Mouse (Mus musculus): ENCODE results near the gene Tnfsf14. TPM values are rescaled to one million over a fixed set of nuclear protein-coding genes. Genes with fewer than 3 reads are reported as not detected.

The Tnfsf14 gene
- total and polyA plus RNA-seq, 2 experiments from 2014 or later: not detected

DNA sequence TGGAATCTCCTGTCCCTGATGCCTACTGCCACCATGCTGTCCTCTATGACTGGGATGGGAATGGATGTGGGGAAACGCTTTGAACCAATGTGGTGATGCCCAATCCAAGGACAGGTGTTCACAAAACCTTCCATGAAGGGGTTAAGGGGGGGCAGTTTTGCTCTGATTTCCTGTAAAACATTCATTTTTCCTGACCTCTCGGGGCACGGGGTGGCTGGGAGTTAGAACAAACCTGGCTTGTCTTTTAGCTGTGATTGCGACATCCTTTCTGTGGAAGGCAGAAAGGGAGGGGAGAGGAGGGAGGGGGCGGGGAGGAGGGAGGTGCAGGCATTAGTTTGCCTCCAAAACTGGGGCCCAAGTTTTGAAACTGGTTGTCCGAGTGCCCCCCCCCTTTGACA lies 36.8 kb upstream of the Tnfsf14 start:
- TF ChIP-seq CTCF (IDR thresholded peaks at IDR 0.05; ENCODE audit: low read depth): no peak
- Histone ChIP-seq H3K9me3 (ENCODE audit: low read length) (no peaks in the 10 kb centered on the region), H3K27me3 (ENCODE audit: insufficient read depth, low read length) (no peaks in the 10 kb centered on the region), H3K27ac (no peak overlapping the region), H3K4me1 (ENCODE audit: insufficient read depth, low read length) (no peaks in the 10 kb centered on the region), H3K9ac (replicated peaks; ENCODE audit: low read length) (no peak overlapping the region), H3K36me3 (ENCODE audit: insufficient read depth, low read length) (no peaks in the 10 kb centered on the region), H3K4me3 (ENCODE audit: low read length) (no peak overlapping the region), H3K4me2 (ENCODE audit: low read depth, low read length) (no peak overlapping the region)
- DNase-seq (ENCODE audit: low spot score) (no peak), ATAC-seq (no peak)
- WGBS: 70% methylated on average over 6 of the region's 6 CpGs

DNA sequence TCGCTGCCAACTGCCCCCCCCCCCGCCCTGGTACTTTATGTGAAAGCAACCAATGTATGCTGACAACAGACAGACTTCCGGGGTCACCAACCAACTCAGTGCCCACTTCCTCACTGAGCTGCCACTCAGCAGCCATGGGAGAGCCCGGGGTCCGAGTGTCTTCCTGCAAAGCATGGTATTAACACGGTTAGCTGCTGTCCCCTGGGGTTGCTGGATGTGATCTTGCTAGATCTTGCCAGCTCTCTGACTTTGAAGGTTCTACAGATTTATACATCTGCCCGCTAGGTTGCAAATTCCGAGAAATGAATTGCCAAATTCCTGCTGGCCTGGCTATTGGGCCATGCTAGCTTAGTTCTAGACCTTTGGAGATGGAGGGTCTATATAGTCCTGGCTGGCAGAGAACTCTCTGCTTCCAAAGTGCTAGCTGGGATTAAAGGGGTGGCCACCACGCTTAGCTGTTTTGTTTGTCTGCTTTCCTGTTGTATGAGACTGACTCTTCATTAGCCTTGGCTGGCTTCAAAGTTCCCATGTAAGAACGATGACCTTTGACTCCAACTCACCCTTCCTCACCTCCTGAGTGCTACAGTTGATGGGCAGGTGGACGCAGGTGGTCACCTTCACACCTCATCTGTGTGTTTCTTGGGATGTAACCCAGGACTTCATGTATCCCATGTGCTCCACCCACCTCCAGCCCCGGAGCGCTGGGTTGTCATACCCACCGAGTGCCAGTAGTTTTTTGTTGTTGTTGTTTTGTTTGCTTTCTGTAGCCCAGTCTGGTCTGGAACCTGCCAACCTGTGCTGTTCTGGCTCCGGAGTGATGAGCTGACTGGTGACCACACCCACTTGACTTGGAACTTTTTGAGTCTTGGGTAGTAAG lies 36.1 kb upstream of the Tnfsf14 start:
- ATAC-seq (no peak), DNase-seq (ENCODE audit: low spot score) (no peak)
- Histone ChIP-seq H3K27ac (no peak overlapping the region), H3K4me2 (ENCODE audit: low read depth, low read length) (no peak overlapping the region), H3K4me1 (ENCODE audit: insufficient read depth, low read length) (no peaks in the 10 kb centered on the region), H3K9ac (replicated peaks; ENCODE audit: low read length) (no peak overlapping the region), H3K36me3 (ENCODE audit: insufficient read depth, low read length) (no peaks in the 10 kb centered on the region), H3K9me3 (ENCODE audit: low read length) (no peaks in the 10 kb centered on the region), H3K27me3 (ENCODE audit: insufficient read depth, low read length) (no peaks in the 10 kb centered on the region), H3K4me3 (ENCODE audit: low read length) (no peak overlapping the region)
- WGBS: 65% methylated on average over 15 of the region's 15 CpGs
- TF ChIP-seq CTCF (IDR thresholded peaks at IDR 0.05; ENCODE audit: low read depth): no peak

GRCm38 (mm10) chr17:57228873-57229272 lies 34.9 kb upstream of the Tnfsf14 start:
- 82% methylated on average over 3 of the region's 3 CpGs for WGBS
- H3K4me1 ChIP-seq (ENCODE audit: insufficient read depth, low read length): no peaks in the 10 kb centered on the region
- H3K27me3 ChIP-seq (ENCODE audit: insufficient read depth, low read length): no peaks in the 10 kb centered on the region
- ATAC-seq: no peak
- H3K9ac ChIP-seq (replicated peaks; ENCODE audit: low read length): no peak overlapping the region
- no peak for TF ChIP-seq CTCF (IDR thresholded peaks at IDR 0.05; ENCODE audit: low read depth)
- DNase-seq (ENCODE audit: low spot score): no peak
- no peaks in the 10 kb centered on the region for H3K36me3 ChIP-seq (ENCODE audit: insufficient read depth, low read length)
- H3K9me3 ChIP-seq (ENCODE audit: low read length): no peaks in the 10 kb centered on the region
- H3K4me3 ChIP-seq (ENCODE audit: low read length): no peak overlapping the region
- no peak overlapping the region for H3K4me2 ChIP-seq (ENCODE audit: low read depth, low read length)
- no peak overlapping the region for H3K27ac ChIP-seq

DNA sequence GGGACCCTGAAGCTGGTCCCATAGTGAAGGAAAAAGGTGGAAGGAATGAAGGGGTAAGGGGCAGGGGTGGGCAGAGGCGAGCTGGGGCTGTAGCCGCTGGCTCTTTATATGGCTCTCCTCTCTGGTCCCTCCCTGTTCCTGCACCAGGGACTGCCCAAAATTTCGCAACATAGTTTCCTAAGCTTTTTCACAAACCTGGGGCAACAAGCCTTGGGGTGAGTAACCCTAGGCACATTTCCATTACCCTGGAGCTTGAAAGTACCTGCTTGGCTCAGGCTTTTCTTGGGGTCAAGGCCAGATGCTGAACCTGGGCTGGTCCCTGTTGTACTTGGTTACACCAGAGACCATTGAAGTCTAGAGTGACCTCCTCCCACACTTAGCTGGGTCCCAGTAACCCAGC lies 34.0 kb upstream of the Tnfsf14 start, which contains the start of gene C3:
Gene C3 (minus strand): TSS at position 123 of the 400 bp plus-strand sequence.
- Histone ChIP-seq H3K27ac (no peak within 1 kb of the TSS), H3K4me1 (ENCODE audit: insufficient read depth, low read length) (no peaks in the 10 kb centered on the region), H3K9me3 (ENCODE audit: low read length) (no peaks in the 10 kb centered on the region), H3K27me3 (ENCODE audit: insufficient read depth, low read length) (no peaks in the 10 kb centered on the region), H3K36me3 (ENCODE audit: insufficient read depth, low read length) (no peaks in the 10 kb centered on the region), H3K4me3 (ENCODE audit: low read length) (no peak within 1 kb of the TSS), H3K9ac (replicated peaks; ENCODE audit: low read length) (no peak within 1 kb of the TSS), H3K4me2 (ENCODE audit: low read depth, low read length) (no peak within 1 kb of the TSS)
- DNase-seq (ENCODE audit: low spot score) (no peak), ATAC-seq (no peak)
- TF ChIP-seq CTCF (IDR thresholded peaks at IDR 0.05; ENCODE audit: low read depth): no peak
- WGBS: 88% methylated on average over 3 of the region's 3 CpGs

GRCm38 (mm10) chr17:57227468-57227867 lies 33.5 kb upstream of the Tnfsf14 start:
- ATAC-seq: no peak
- no peak for TF ChIP-seq CTCF (IDR thresholded peaks at IDR 0.05; ENCODE audit: low read depth)
- Histone ChIP-seq H3K9me3 (ENCODE audit: low read length) (no peaks in the 10 kb centered on the region), H3K4me1 (ENCODE audit: insufficient read depth, low read length) (no peaks in the 10 kb centered on the region), H3K4me2 (ENCODE audit: low read depth, low read length) (no peak overlapping the region), H3K27me3 (ENCODE audit: insufficient read depth, low read length) (no peaks in the 10 kb centered on the region), H3K4me3 (ENCODE audit: low read length) (no peak overlapping the region), H3K36me3 (ENCODE audit: insufficient read depth, low read length) (no peaks in the 10 kb centered on the region), H3K27ac (no peak overlapping the region), H3K9ac (replicated peaks; ENCODE audit: low read length) (no peak overlapping the region)
- DNase-seq (ENCODE audit: low spot score): no peak
- 84% methylated on average over 2 of the region's 2 CpGs for WGBS

DNA sequence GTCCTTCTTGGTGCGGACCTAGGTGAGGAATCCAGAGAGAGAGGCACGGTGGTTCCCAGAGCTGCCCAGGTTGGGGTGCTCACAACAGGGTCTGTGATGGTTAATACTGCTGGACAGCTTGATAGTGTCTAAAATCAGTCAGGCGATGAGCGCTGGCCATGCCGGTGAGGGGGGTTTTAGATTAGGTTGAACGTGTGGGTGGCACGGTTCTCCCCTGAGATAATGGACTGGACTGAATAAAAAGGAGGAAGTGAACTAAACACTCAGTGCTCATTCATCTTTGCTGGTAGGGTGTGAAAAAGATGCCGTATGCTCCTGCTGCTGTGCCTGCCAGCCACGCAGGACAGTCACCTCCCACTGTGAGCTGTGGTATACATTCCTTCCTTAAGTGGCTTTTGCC lies 29.3 kb upstream of the Tnfsf14 start:
- Histone ChIP-seq H3K9ac (replicated peaks; ENCODE audit: low read length) (no peak overlapping the region), H3K4me3 (ENCODE audit: low read length) (no peak overlapping the region), H3K27me3 (ENCODE audit: insufficient read depth, low read length) (no peaks in the 10 kb centered on the region), H3K27ac (no peak overlapping the region), H3K4me1 (ENCODE audit: insufficient read depth, low read length) (no peaks in the 10 kb centered on the region), H3K4me2 (ENCODE audit: low read depth, low read length) (no peak overlapping the region), H3K36me3 (ENCODE audit: insufficient read depth, low read length) (no peaks in the 10 kb centered on the region), H3K9me3 (ENCODE audit: low read length) (no peaks in the 10 kb centered on the region)
- no peak for TF ChIP-seq CTCF (IDR thresholded peaks at IDR 0.05; ENCODE audit: low read depth)
- 74% methylated on average over 9 of the region's 9 CpGs for WGBS
- ATAC-seq (no peak), DNase-seq (ENCODE audit: low spot score) (no peak)

DNA sequence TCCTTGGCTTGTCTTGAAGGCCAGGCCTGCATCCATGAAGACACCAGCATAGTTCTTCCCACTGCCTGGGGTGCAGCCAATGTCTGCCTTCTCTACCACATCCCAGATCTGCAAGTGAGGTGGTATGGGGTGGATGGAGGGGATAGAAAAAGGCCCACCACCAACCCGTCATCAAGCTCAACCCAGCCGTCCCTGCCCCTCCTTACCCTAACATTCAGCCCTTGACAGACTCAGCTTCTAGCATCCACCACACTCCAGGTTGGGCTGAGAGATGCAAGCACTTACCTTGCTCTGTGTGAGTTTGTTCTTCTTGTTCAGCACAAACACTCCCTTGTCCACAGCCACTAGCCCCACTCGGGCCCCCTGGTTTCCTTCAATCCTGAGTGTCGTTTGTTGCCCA lies 27.9 kb upstream of the Tnfsf14 start:
- WGBS: 83% methylated on average over 4 of the region's 4 CpGs
- DNase-seq (ENCODE audit: low spot score): no peak
- H3K27me3 ChIP-seq (ENCODE audit: insufficient read depth, low read length): no peaks in the 10 kb centered on the region

More for the DNA sequence above, 27.9 kb upstream of the Tnfsf14 start:
- Histone ChIP-seq H3K27ac (no peak overlapping the region), H3K4me3 (ENCODE audit: low read length) (no peak overlapping the region), H3K9ac (replicated peaks; ENCODE audit: low read length) (no peak overlapping the region), H3K4me1 (ENCODE audit: insufficient read depth, low read length) (no peaks in the 10 kb centered on the region), H3K9me3 (ENCODE audit: low read length) (no peaks in the 10 kb centered on the region), H3K36me3 (ENCODE audit: insufficient read depth, low read length) (no peaks in the 10 kb centered on the region), H3K4me2 (ENCODE audit: low read depth, low read length) (no peak overlapping the region)
- no peak for ATAC-seq
- no peak for TF ChIP-seq CTCF (IDR thresholded peaks at IDR 0.05; ENCODE audit: low read depth)
